Mouse (Mus musculus) midbrain, embryonic 12.5 days (tissue): ENCODE measurements at regions not wholly inside any gene's neighbourhood (a gene's known extent, or its start where the extent isn't known, plus 50 kb on each side); places are given as distances from the start of the nearest gene placed in this dataset.

ENCODE experiments used
- ATAC-seq: fragments of 200-750 bp; cut with Nextera tagmentation; 2 replicates; pipeline ENCODE4 v1.8.0; 2017; ENCODE audit warnings: low read depth, moderate TSS enrichment, moderate library complexity; ENCODE audit not compliant: low FRiP score
- H3K27ac ChIP-seq: fragments of 300-500 bp; sonication (generic); replicated peaks from 2 replicates; pipeline ENCODE4 v1.5.1; 2016; ENCODE audit warnings: mild to moderate bottlenecking
- H3K27me3 ChIP-seq: fragments of 300-500 bp; sonication (generic); 2 replicates; pipeline ENCODE4 v1.6.1; 2016; ENCODE audit warnings: mild to moderate bottlenecking
- H3K36me3 ChIP-seq: fragments of 300-500 bp; sonication (generic); 2 replicates; pipeline ENCODE4 v1.6.1; 2016
- H3K4me1 ChIP-seq: fragments of 300-500 bp; sonication (generic); 2 replicates; pipeline ENCODE4 v1.6.1; 2016
- H3K4me2 ChIP-seq: fragments of 300-500 bp; sonication (generic); replicated peaks from 2 replicates; pipeline ENCODE4 v1.6.1; 2016; ENCODE audit warnings: mild to moderate bottlenecking, moderate library complexity
- H3K4me3 ChIP-seq: fragments of 300-500 bp; sonication (generic); 2 replicates; pipeline ENCODE4 v1.5.1; 2016; ENCODE audit warnings: mild to moderate bottlenecking
- H3K9ac ChIP-seq: fragments of 300-500 bp; sonication (generic); replicated peaks from 2 replicates; pipeline ENCODE4 v1.6.1; 2016; ENCODE audit warnings: mild to moderate bottlenecking, moderate library complexity
- H3K9me3 ChIP-seq: fragments of 300-500 bp; sonication (generic); 2 replicates; pipeline ENCODE4 v1.6.1; 2016; ENCODE audit warnings: mild to moderate bottlenecking
- WGBS: fragments of 180-500 bp; shearing (Covaris S2); methylation state at CpG from one replicate; pipeline ENCODE4 v1.1.7; 2016; 5-methylcytosine and 5-hydroxymethylcytosine counted together

- Histone ChIP-seq H3K9ac (no peak overlapping the region), H3K27me3 (no peaks in the 10 kb centered on the region), H3K4me3 (no peak overlapping the region), H3K27ac (no peak overlapping the region), H3K4me1 (no peaks in the 10 kb centered on the region), H3K36me3 (no peaks in the 10 kb centered on the region), H3K4me2 (no peak overlapping the region), H3K9me3 (no peaks in the 10 kb centered on the region)
- 42% methylated on average over 8 of the region's 8 CpGs for WGBS
- no peak for ATAC-seq
These were observed 412.1 kb upstream of the Itga1 start for GRCm38 (mm10) chr13:115513914-115514313.

DNA sequence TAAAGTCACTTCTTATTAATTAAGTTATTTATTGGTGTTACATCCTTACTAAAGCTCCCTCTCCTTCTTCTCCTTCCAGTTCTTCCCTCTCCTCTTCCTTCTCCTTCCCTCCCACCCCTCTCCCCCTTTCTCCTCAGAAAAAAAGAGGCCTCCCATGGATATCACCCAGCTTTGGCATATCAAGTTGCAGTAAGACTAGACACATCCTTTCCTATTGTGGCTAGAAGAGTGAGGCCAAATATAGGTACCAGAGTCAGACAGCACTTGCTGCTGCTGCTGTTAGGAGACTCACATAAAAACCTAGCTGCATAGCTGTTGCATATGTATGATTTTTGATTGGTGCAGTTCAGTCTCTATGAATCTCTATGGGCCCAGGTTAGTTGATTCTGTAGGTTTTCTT lies 410.4 kb upstream of the Itga1 start:
- Histone ChIP-seq H3K9ac (no peak overlapping the region), H3K9me3 (no peaks in the 10 kb centered on the region), H3K27ac (no peak overlapping the region), H3K4me2 (no peak overlapping the region), H3K27me3 (no peaks in the 10 kb centered on the region), H3K4me3 (no peak overlapping the region), H3K4me1 (no peaks in the 10 kb centered on the region), H3K36me3 (no peaks in the 10 kb centered on the region)
- ATAC-seq: no peak

DNA sequence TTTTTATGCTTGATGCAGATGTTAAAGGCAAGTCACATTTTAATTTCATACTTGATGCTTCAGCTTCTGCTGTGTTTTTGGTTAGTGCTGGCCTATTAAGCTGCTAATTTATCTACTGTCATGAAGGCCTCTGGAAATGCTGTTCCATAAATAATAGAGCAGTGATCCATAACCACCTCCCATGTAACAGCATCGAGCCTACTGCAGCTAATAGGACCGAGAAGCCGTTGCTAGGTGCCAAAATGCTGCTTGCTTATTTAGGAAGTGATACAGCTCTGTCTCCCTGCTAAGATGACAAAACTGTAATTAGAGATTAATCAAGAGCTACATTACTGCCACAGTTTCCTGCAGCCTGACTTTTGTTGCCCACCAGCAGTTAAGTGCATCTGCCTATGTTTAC lies 406.9 kb upstream of the Itga1 start:
- no peak for ATAC-seq
- Histone ChIP-seq H3K9me3 (peaks cover 5% of the 10 kb centered on the region; the same call in 1 of the 2 replicates), H3K27me3 (no peaks in the 10 kb centered on the region), H3K9ac (no peak overlapping the region), H3K27ac (no peak overlapping the region), H3K4me1 (no peaks in the 10 kb centered on the region), H3K4me3 (no peak overlapping the region), H3K4me2 (no peak overlapping the region), H3K36me3 (no peaks in the 10 kb centered on the region)
- WGBS: 57% methylated on average over 3 of the region's 3 CpGs

GRCm38 (mm10) chr13:115494399-115494798 lies 392.6 kb upstream of the Itga1 start:
- no peak for ATAC-seq
- H3K4me1 ChIP-seq: no peaks in the 10 kb centered on the region
- 72% methylated on average over 4 of the region's 4 CpGs for WGBS
- no peak overlapping the region for H3K4me3 ChIP-seq
- H3K27me3 ChIP-seq: no peaks in the 10 kb centered on the region
- H3K9ac ChIP-seq: no peak overlapping the region
- H3K27ac ChIP-seq: no peak overlapping the region
- no peaks in the 10 kb centered on the region for H3K36me3 ChIP-seq
- H3K4me2 ChIP-seq: no peak overlapping the region
- no peaks in the 10 kb centered on the region for H3K9me3 ChIP-seq

GRCm38 (mm10) chr13:115475861-115476260 lies 374.1 kb upstream of the Itga1 start:
- no peaks in the 10 kb centered on the region for H3K4me1 ChIP-seq
- no peak overlapping the region for H3K9ac ChIP-seq
- no peak overlapping the region for H3K4me2 ChIP-seq
- H3K36me3 ChIP-seq: no peaks in the 10 kb centered on the region
- no peaks in the 10 kb centered on the region for H3K9me3 ChIP-seq
- no peak for ATAC-seq
- H3K4me3 ChIP-seq: no peak overlapping the region
- no peaks in the 10 kb centered on the region for H3K27me3 ChIP-seq
- 46% methylated on average over 2 of the region's 2 CpGs for WGBS
- H3K27ac ChIP-seq: no peak overlapping the region

- H3K4me1 ChIP-seq: no peaks in the 10 kb centered on the region
- WGBS: 83% methylated on average over 6 of the region's 6 CpGs
- no peak overlapping the region for H3K9ac ChIP-seq
- no peaks in the 10 kb centered on the region for H3K36me3 ChIP-seq
- H3K4me2 ChIP-seq: no peak overlapping the region
- H3K27me3 ChIP-seq: no peaks in the 10 kb centered on the region
- H3K9me3 ChIP-seq: no peaks in the 10 kb centered on the region
- no peak overlapping the region for H3K4me3 ChIP-seq
- no peak overlapping the region for H3K27ac ChIP-seq
- no peak for ATAC-seq
These were observed 363.9 kb upstream of the Itga1 start for GRCm38 (mm10) chr13:115465689-115466088.

DNA sequence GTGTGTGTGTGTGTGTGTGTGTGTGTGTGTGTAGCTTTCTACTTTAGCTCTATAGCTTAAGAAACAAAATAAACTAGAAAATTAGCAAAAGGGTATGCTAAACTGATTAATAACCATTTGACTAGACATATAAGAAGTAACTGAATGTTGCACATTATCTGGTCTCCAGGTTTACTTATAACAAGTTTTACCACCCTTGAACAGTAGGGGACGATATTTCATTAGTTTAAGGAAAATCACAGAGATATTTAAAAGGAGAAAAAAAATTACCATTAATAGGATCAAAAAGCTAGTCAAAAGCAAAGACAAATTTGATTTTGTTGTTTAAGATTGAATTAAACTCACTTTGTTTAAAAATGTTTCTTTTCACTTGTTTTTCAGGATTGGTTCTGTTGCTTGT lies 349.5 kb upstream of the Itga1 start:
- no peaks in the 10 kb centered on the region for H3K9me3 ChIP-seq
- H3K4me1 ChIP-seq: no peaks in the 10 kb centered on the region
- no peaks in the 10 kb centered on the region for H3K36me3 ChIP-seq
- no peak overlapping the region for H3K9ac ChIP-seq
- WGBS: 9% methylated on average over 1 of the region's 1 CpGs
- no peak overlapping the region for H3K4me3 ChIP-seq
- no peak overlapping the region for H3K4me2 ChIP-seq
- H3K27ac ChIP-seq: no peak overlapping the region
- no peak for ATAC-seq
- H3K27me3 ChIP-seq: peaks cover 3% of the 10 kb centered on the region; the same call in 1 of the 2 replicates

DNA sequence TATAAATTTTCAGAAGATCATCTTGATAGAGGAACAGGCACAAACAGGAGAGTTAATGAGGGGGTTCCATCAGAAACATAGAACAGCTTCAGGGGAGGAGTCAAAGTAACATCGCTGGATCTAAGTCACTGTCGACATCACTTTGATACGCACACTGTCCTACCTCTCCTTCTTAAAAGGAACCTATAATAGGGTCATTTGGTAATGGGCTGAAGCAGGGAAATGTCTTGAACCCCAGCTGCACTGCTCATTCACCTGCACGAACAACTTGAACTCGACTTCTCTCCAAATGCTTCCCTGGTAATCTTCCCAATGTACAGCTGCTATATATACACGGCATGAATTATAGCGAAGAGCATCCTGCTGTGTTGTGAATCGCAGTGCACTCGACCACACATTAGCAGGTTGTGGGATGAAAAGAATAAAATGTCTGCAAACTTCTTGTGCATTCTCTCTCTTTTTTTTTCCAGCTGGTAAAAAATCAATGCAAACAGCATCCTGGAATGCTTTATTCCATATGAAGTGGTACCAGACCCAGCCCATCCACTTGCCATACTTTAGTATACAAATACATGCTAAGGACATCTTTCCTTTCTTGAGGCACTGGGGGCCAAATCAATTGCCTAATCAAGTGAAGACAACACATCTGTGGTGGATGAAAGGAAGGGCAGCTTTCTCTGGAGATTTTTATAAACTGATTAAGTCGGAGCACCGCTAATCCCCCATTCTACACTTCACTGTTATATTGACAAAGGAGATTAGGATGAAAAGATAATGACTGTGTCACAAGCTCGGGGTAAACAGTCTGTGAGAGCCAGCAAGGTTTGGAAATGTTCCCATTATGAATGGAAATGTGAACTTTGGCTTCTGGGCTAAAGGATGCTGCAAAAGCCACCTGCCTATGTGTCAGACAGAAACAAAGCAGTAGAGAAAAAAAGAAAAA lies 325.6 kb upstream of the Itga1 start:
- Histone ChIP-seq H3K9me3 (no peaks in the 10 kb centered on the region), H3K4me2 (peak overlapping the region; percentile 27), H3K36me3 (no peaks in the 10 kb centered on the region), H3K9ac (no peak overlapping the region), H3K4me1 (peaks cover 20% of the 10 kb centered on the region), H3K27ac (no peak overlapping the region), H3K4me3 (no peak overlapping the region), H3K27me3 (peaks cover 39% of the 10 kb centered on the region)
- ATAC-seq: peak; percentile 78
- 16% methylated on average over 12 of the region's 12 CpGs for WGBS

GRCm38 (mm10) chr13:115425610-115426562 lies 324.1 kb upstream of the Itga1 start:
- Histone ChIP-seq H3K27ac (no peak overlapping the region), H3K4me2 (0 out of 2 replicates have a peak overlapping the region, but pooled peaks have one; percentile 1), H3K4me1 (peaks cover 23% of the 10 kb centered on the region), H3K9me3 (no peaks in the 10 kb centered on the region), H3K9ac (no peak overlapping the region), H3K4me3 (no peak overlapping the region), H3K27me3 (peaks cover 40% of the 10 kb centered on the region), H3K36me3 (no peaks in the 10 kb centered on the region)
- peak; percentile 60 for ATAC-seq
- 17% methylated on average over 8 of the region's 8 CpGs for WGBS

DNA sequence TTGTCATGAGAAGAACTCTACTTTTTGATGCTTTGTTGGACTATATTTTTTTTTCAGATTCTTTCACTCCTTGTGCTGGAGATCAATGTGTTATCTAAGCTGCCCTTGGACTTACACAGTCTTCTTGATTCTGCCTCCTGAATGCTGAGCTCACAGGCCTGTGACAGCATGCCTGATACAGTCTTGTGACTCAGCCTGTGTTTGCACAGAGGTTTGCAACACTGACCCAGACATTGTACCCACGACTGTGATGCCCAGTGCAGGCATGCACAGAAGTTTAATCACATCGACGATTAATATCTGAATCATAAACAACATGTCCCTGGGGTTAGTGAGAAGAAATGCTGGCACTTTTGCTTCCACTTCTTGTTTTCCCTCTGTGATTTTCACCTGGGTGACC lies 322.0 kb upstream of the Itga1 start:
- Histone ChIP-seq H3K9ac (no peak overlapping the region), H3K4me2 (no peak overlapping the region), H3K36me3 (no peaks in the 10 kb centered on the region), H3K9me3 (no peaks in the 10 kb centered on the region), H3K27me3 (peaks cover 32% of the 10 kb centered on the region), H3K4me1 (peaks cover 23% of the 10 kb centered on the region), H3K27ac (no peak overlapping the region), H3K4me3 (no peak overlapping the region)
- no peak for ATAC-seq
- 83% methylated on average over 3 of the region's 3 CpGs for WGBS

DNA sequence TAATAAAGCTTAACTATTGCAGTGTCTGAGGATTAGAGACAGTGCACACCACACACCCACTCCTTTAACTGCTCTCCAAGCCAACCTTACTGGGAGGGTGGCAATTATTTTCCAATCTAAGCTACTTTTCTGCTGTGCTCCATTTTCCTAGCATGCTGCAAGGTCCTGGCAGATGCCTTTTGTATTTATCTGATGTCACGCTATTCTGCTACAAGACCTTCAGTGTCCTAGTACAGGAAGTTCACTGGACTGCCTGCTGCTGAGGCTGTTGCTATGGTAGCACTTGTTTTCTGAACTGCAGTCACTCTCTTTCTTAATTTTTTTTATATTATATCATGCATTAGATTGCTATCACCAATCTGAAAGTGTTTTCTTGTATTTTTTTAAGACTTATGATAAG lies 319.7 kb upstream of the Itga1 start:
- H3K4me1 ChIP-seq: peaks cover 13% of the 10 kb centered on the region
- H3K4me2 ChIP-seq: no peak overlapping the region
- 14% methylated on average over 1 of the region's 1 CpGs for WGBS
- H3K9me3 ChIP-seq: no peaks in the 10 kb centered on the region
- peaks cover 46% of the 10 kb centered on the region for H3K27me3 ChIP-seq
- ATAC-seq: peak; percentile 64; the same call in 1 of the 2 replicates
- H3K4me3 ChIP-seq: no peak overlapping the region
- H3K27ac ChIP-seq: no peak overlapping the region
- no peaks in the 10 kb centered on the region for H3K36me3 ChIP-seq
- H3K9ac ChIP-seq: no peak overlapping the region

DNA sequence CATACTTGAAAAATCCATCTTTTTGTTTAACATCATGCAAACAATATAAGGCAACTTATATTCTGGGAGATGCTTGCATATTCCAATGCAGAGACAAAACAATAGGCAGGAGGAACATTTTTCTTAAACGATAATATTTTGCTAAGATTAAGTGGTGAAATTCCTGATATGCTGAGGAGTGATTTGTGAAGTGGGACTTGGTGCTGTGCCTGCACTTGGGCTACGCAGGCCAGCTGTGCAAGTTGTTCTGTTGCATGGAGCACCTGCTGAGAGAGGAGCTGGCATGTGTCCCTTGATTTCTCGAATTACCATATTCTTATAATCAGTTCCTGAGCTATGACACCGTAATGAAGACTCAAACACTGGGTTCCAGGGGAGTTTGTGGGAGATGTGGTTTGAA lies 316.1 kb upstream of the Itga1 start:
- WGBS: 66% methylated on average over 4 of the region's 4 CpGs
- H3K27me3 ChIP-seq: peaks cover 28% of the 10 kb centered on the region
- ATAC-seq: no peak

More for the DNA sequence above, 316.1 kb upstream of the Itga1 start:
- H3K9ac ChIP-seq: no peak overlapping the region
- peaks cover 3% of the 10 kb centered on the region; the same call in 1 of the 2 replicates for H3K4me1 ChIP-seq
- H3K9me3 ChIP-seq: no peaks in the 10 kb centered on the region
- no peak overlapping the region for H3K4me3 ChIP-seq
- H3K36me3 ChIP-seq: no peaks in the 10 kb centered on the region
- H3K4me2 ChIP-seq: no peak overlapping the region
- H3K27ac ChIP-seq: no peak overlapping the region
